In genomic region chr8:121174721-121175539, GRCm38 (mm10) we compare ENCODE assay signal across 14 mouse cellular contexts. TPM values are rescaled to one million over a fixed set of nuclear protein-coding genes. Genes with fewer than 3 reads are reported as not detected.
DNase-seq lines count a peak whose midpoint lies in the region; ATAC-seq and TF ChIP-seq lines count a peak whose summit lies in the region.
"Had no signal": no experiment of that assay in that cellular context is flagged by ENCODE, and none has a peak within 500 bp of the region (broad histone marks: within the 10 kb centered on the region; RNA-seq: fewer than 3 reads in every experiment).

No protein-coding gene starts in this region.

- DNase-seq in stomach, postnatal 0 days (ENCODE audit: low spot score) = no peak
- peak; percentile 35 to 57 for DNase-seq in kidney, postnatal 4 days
- DNase-seq in right cerebral cortex, postnatal 25 days = no peak
- DNase-seq in c-Kit-positive CD71-positive TER-119-positive erythroid progenitor cells, embryonic 14.5 days (ENCODE audit: low spot score) = no peak
- DNase-seq in right cerebral cortex, postnatal 4 days = no peak
- DNase-seq: cerebellum, adult 8-10 months; gastrocnemius, postnatal 14 days; thymus, postnatal 25 days had no signal

- no peak overlapping the region for H3K9ac ChIP-seq in intestine, embryonic 16.5 days (ENCODE audit: low read depth, low read length)
- H3K9ac ChIP-seq in intestine, embryonic 15.5 days = no peak overlapping the region
- H3K9ac ChIP-seq in stomach, embryonic 14.5 days (replicated peaks; ENCODE audit: low read depth, low read length) = no peak overlapping the region
- no peak overlapping the region for H3K9ac ChIP-seq in stomach, postnatal 0 days (ENCODE audit: low read length)

- no peak for TF ChIP-seq EP300 in stomach, postnatal 0 days (optimal IDR thresholded peaks at IDR 0.05)

- H3K4me3 ChIP-seq in intestine, embryonic 16.5 days (ENCODE audit: low read length) = no peak overlapping the region
- H3K4me3 ChIP-seq in intestine, embryonic 15.5 days (replicated peaks) = no peak overlapping the region
- no peak overlapping the region; the same call in 1 of the 2 replicates for H3K4me3 ChIP-seq in stomach, embryonic 14.5 days (ENCODE audit: low read depth, low read length)
- no peak overlapping the region for H3K4me3 ChIP-seq in stomach, postnatal 0 days (ENCODE audit: low read depth, low read length)
- H3K4me3 ChIP-seq: erythroblast, embryonic 14.5 days had no signal

- WGBS in intestine, embryonic 16.5 days = 32% methylated on average over 29 of the region's 30 CpGs
- WGBS in intestine, embryonic 15.5 days = 35% methylated on average over 30 of the region's 30 CpGs
- WGBS in stomach, embryonic 14.5 days = 20% methylated on average over 29 of the region's 30 CpGs
- WGBS in stomach, postnatal 0 days = 33% methylated on average over 28 of the region's 30 CpGs

- H3K4me1 ChIP-seq in intestine, embryonic 16.5 days (ENCODE audit: control insufficient read depth, insufficient read depth, low read length) = 0 out of 2 replicates have a peak, but pooled peaks cover 8% of the 10 kb centered on the region
- H3K4me1 ChIP-seq in intestine, embryonic 15.5 days (replicated peaks) = peaks cover 9% of the 10 kb centered on the region; the same call in 1 of the 2 replicates
- H3K4me1 ChIP-seq in stomach, embryonic 14.5 days (ENCODE audit: control insufficient read depth, insufficient read depth, low read length) = peaks cover 21% of the 10 kb centered on the region
- no peaks in the 10 kb centered on the region for H3K4me1 ChIP-seq in stomach, postnatal 0 days (replicated peaks; ENCODE audit: control insufficient read depth, insufficient read depth)

- no peak overlapping the region for H3K4me2 ChIP-seq in intestine, embryonic 16.5 days (ENCODE audit: low read depth, low read length)
- no peak overlapping the region for H3K4me2 ChIP-seq in intestine, embryonic 15.5 days (replicated peaks)
- peak overlapping the region; percentile 23 for H3K4me2 ChIP-seq in stomach, embryonic 14.5 days (replicated peaks; ENCODE audit: low read depth, low read length)
- no peak overlapping the region for H3K4me2 ChIP-seq in stomach, postnatal 0 days (replicated peaks; ENCODE audit: low read depth)

- H3K27ac ChIP-seq in intestine, embryonic 16.5 days (ENCODE audit: low read length) = no peak overlapping the region
- H3K27ac ChIP-seq in intestine, embryonic 15.5 days = no peak overlapping the region
- peak overlapping the region; percentile 39; the same call in 1 of the 2 replicates for H3K27ac ChIP-seq in stomach, embryonic 14.5 days (ENCODE audit: low read length)
- H3K27ac ChIP-seq in stomach, postnatal 0 days (replicated peaks) = no peak overlapping the region
- H3K27ac ChIP-seq: macrophage had no signal

- no peak for TF ChIP-seq CTCF in stomach, postnatal 0 days (IDR thresholded peaks at IDR 0.05; ENCODE audit: low read depth)

- H3K27me3 ChIP-seq in intestine, embryonic 16.5 days (replicated peaks; ENCODE audit: control insufficient read depth, insufficient read depth, low read length) = no peaks in the 10 kb centered on the region
- H3K27me3 ChIP-seq in intestine, embryonic 15.5 days (replicated peaks) = no peaks in the 10 kb centered on the region; the same call in 1 of the 2 replicates
- no peaks in the 10 kb centered on the region for H3K27me3 ChIP-seq in stomach, embryonic 14.5 days (ENCODE audit: control insufficient read depth, insufficient read depth, low read length)
- H3K27me3 ChIP-seq in stomach, postnatal 0 days (ENCODE audit: control insufficient read depth, insufficient read depth, low read length) = no peaks in the 10 kb centered on the region

- 0 out of 2 replicates have a peak, but pooled peaks have one; percentile 17 for ATAC-seq in intestine, embryonic 16.5 days
- ATAC-seq in intestine, embryonic 15.5 days = no peak; the same call in 1 of the 2 replicates
- ATAC-seq in stomach, embryonic 14.5 days (ENCODE audit: insufficient number of reproducible peaks, insufficient read depth, low FRiP score, low read depth) = no peak
- no peak; the same call in 1 of the 2 replicates for ATAC-seq in stomach, postnatal 0 days (ENCODE audit: low FRiP score, low TSS enrichment)

- no peaks in the 10 kb centered on the region for H3K9me3 ChIP-seq in intestine, embryonic 16.5 days (ENCODE audit: control insufficient read depth, low read length)
- H3K9me3 ChIP-seq in intestine, embryonic 15.5 days = no peaks in the 10 kb centered on the region
- no peaks in the 10 kb centered on the region for H3K9me3 ChIP-seq in stomach, embryonic 14.5 days (ENCODE audit: control insufficient read depth, low read depth, low read length)
- no peaks in the 10 kb centered on the region for H3K9me3 ChIP-seq in stomach, postnatal 0 days (ENCODE audit: control insufficient read depth, low read length)

- no peaks in the 10 kb centered on the region for H3K36me3 ChIP-seq in intestine, embryonic 16.5 days (ENCODE audit: control insufficient read depth, insufficient read depth, low read length)
- no peaks in the 10 kb centered on the region for H3K36me3 ChIP-seq in intestine, embryonic 15.5 days
- H3K36me3 ChIP-seq in stomach, embryonic 14.5 days (ENCODE audit: control insufficient read depth, insufficient read depth, low read length) = no peaks in the 10 kb centered on the region
- no peaks in the 10 kb centered on the region for H3K36me3 ChIP-seq in stomach, postnatal 0 days (ENCODE audit: control insufficient read depth, insufficient read depth, low read length)

RNA-seq across cellular contexts. Expression of gene Foxl1, which starts 47.2 kb away (rescaled TPM):
- polyA plus RNA-seq in intestine, embryonic 16.5 days (2015; fragmentation: Nextera tagmentation; extraction: Ambion mirVana) = 5.2 and 5.8 TPM in 2 replicates
- polyA plus RNA-seq in intestine, embryonic 15.5 days (2015; fragmentation: Nextera tagmentation; extraction: Ambion mirVana) = 9.0 and 9.3 TPM in 2 replicates
- 6.9 and 7.0 TPM in 2 replicates for polyA plus RNA-seq in stomach, embryonic 14.5 days (2014; fragmentation: Nextera tagmentation; extraction: Ambion mirVana)
- 2.8 and 2.9 TPM in 2 replicates for polyA plus RNA-seq in stomach, postnatal 0 days (2015; fragmentation: Nextera tagmentation; extraction: Ambion mirVana)
- polyA plus RNA-seq: erythroblast, embryonic 14.5 days; macrophage; spleen, adult 2 months had no signal

RNA-seq across cellular contexts. Expression of gene Foxc2, which starts 59.0 kb away (rescaled TPM):
- 0.20 and 0.22 TPM in 2 replicates for polyA plus RNA-seq in intestine, embryonic 16.5 days (2015; fragmentation: Nextera tagmentation; extraction: Ambion mirVana)
- polyA plus RNA-seq in intestine, embryonic 15.5 days (2015; fragmentation: Nextera tagmentation; extraction: Ambion mirVana) = 0.69 and 0.80 TPM in 2 replicates
- 0.20 and 0.56 TPM in 2 replicates for polyA plus RNA-seq in stomach, embryonic 14.5 days (2014; fragmentation: Nextera tagmentation; extraction: Ambion mirVana)
- 0.40 and 0.41 TPM in 2 replicates for polyA plus RNA-seq in stomach, postnatal 0 days (2015; fragmentation: Nextera tagmentation; extraction: Ambion mirVana)
- polyA plus RNA-seq: erythroblast, embryonic 14.5 days; macrophage had no signal

Comparison
In these comparisons a context has a peak if more than half of its experiments do, and no peak if none do; other contexts are left out.
1. DNase-seq: peak in kidney, postnatal 4 days (2 of 2); none in stomach, postnatal 0 days (single experiment), right cerebral cortex, postnatal 25 days (single experiment), c-Kit-positive CD71-positive TER-119-positive erythroid progenitor cells, embryonic 14.5 days (single experiment) and right cerebral cortex, postnatal 4 days (single experiment).